Mouse (Mus musculus): ENCODE data around the gene Ankrd23. TPM values are rescaled to one million over a fixed set of nuclear protein-coding genes. Genes with fewer than 3 reads are reported as not detected.

The Ankrd23 gene
- polyA plus RNA-seq, 1 experiment = 1.1 TPM

GRCm38 (mm10) chr1:36534595-36535058 is 2.1 kb downstream of the Ankrd23 start:
- Histone ChIP-seq H3K79me3 (ENCODE audit: low read depth) (no peaks in the 10 kb centered on the region), H3K79me2 (ENCODE audit: control insufficient read depth, insufficient read depth) (no peaks in the 10 kb centered on the region), H3K4me3 (ENCODE audit: insufficient read depth, poor library complexity, severe bottlenecking) (no peak overlapping the region), H3ac (ENCODE audit: control insufficient read depth, insufficient read length, low read depth) (no peak overlapping the region), H3K36me3 (ENCODE audit: control insufficient read depth, insufficient read depth) (no peaks in the 10 kb centered on the region), H3K27me3 (ENCODE audit: control insufficient read depth, insufficient read depth, insufficient read length) (no peaks in the 10 kb centered on the region)
- TF ChIP-seq MAX (IDR thresholded peaks at IDR 0.05) (no peak), USF1 (IDR thresholded peaks at IDR 0.05; ENCODE audit: low read depth) (no peak), MYOG (IDR thresholded peaks at IDR 0.05; ENCODE audit: control insufficient read depth, extremely low read depth, insufficient read length) (no peak), CEBPB (IDR thresholded peaks at IDR 0.05; ENCODE audit: low read depth) (no peak), FOSL1 (IDR thresholded peaks at IDR 0.05; ENCODE audit: insufficient read depth, low read length, poor library complexity, severe bottlenecking) (no peak), CTCF (IDR thresholded peaks at IDR 0.05; ENCODE audit: control insufficient read depth, insufficient read depth, insufficient read length) (no peak), MYOD1 (IDR thresholded peaks at IDR 0.05; ENCODE audit: control insufficient read depth, insufficient read length, low read depth) (no peak)

GRCm38 (mm10) chr1:36533546-36533945 is 3.1 kb downstream of the Ankrd23 start:
- no peaks in the 10 kb centered on the region for H3K79me2 ChIP-seq (ENCODE audit: control insufficient read depth, insufficient read depth)
- H3K79me3 ChIP-seq (ENCODE audit: low read depth) = no peaks in the 10 kb centered on the region
- TF ChIP-seq MYOD1 (IDR thresholded peaks at IDR 0.05; ENCODE audit: control insufficient read depth, insufficient read length, low read depth) = no peak
- no peak for TF ChIP-seq MYOG (IDR thresholded peaks at IDR 0.05; ENCODE audit: control insufficient read depth, extremely low read depth, insufficient read length)
- no peak for TF ChIP-seq FOSL1 (IDR thresholded peaks at IDR 0.05; ENCODE audit: insufficient read depth, low read length, poor library complexity, severe bottlenecking)
- TF ChIP-seq CEBPB (IDR thresholded peaks at IDR 0.05; ENCODE audit: low read depth) = no peak
- TF ChIP-seq USF1 (IDR thresholded peaks at IDR 0.05; ENCODE audit: low read depth) = no peak
- no peak for TF ChIP-seq MAX (IDR thresholded peaks at IDR 0.05)
- TF ChIP-seq CTCF (IDR thresholded peaks at IDR 0.05; ENCODE audit: control insufficient read depth, insufficient read depth, insufficient read length) = no peak
- no peak overlapping the region for H3ac ChIP-seq (ENCODE audit: control insufficient read depth, insufficient read length, low read depth)
- H3K4me3 ChIP-seq (ENCODE audit: insufficient read depth, poor library complexity, severe bottlenecking) = no peak overlapping the region
- H3K27me3 ChIP-seq (ENCODE audit: control insufficient read depth, insufficient read depth, insufficient read length) = no peaks in the 10 kb centered on the region
- H3K36me3 ChIP-seq (ENCODE audit: control insufficient read depth, insufficient read depth) = no peaks in the 10 kb centered on the region

GRCm38 (mm10) chr1:36531461-36531860 is 5.2 kb downstream of the Ankrd23 start:
- Histone ChIP-seq H3K79me3 (ENCODE audit: low read depth) (no peaks in the 10 kb centered on the region), H3K27me3 (ENCODE audit: control insufficient read depth, insufficient read depth, insufficient read length) (no peaks in the 10 kb centered on the region), H3K36me3 (ENCODE audit: control insufficient read depth, insufficient read depth) (no peaks in the 10 kb centered on the region), H3K4me3 (ENCODE audit: insufficient read depth, poor library complexity, severe bottlenecking) (no peak overlapping the region), H3ac (ENCODE audit: control insufficient read depth, insufficient read length, low read depth) (no peak overlapping the region), H3K79me2 (ENCODE audit: control insufficient read depth, insufficient read depth) (no peaks in the 10 kb centered on the region)
- TF ChIP-seq FOSL1 (IDR thresholded peaks at IDR 0.05; ENCODE audit: insufficient read depth, low read length, poor library complexity, severe bottlenecking) (no peak), MYOG (IDR thresholded peaks at IDR 0.05; ENCODE audit: control insufficient read depth, extremely low read depth, insufficient read length) (no peak), CEBPB (IDR thresholded peaks at IDR 0.05; ENCODE audit: low read depth) (no peak), MAX (IDR thresholded peaks at IDR 0.05) (no peak), MYOD1 (IDR thresholded peaks at IDR 0.05; ENCODE audit: control insufficient read depth, insufficient read length, low read depth) (no peak), USF1 (IDR thresholded peaks at IDR 0.05; ENCODE audit: low read depth) (no peak), CTCF (IDR thresholded peaks at IDR 0.05; ENCODE audit: control insufficient read depth, insufficient read depth, insufficient read length) (no peak)

DNA sequence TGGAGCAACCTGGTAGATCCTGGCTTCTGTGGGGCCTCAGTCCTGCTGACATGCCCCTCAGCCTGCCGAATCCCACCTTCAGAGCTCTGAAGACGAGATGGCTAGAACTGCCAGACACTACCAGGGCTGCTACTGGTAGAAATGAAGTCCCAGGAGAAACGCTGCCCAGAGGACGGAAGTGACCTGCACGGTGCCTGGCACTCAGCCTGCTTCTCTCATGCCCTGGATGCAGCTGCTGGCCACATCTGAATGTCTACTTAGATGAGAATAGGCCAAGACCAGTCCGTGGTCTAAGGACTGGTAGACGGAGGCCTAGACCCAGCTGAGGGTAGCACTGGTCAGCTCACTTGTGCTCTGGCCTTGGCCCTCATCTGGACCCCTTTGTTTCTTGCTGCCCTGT is 5.7 kb downstream of the Ankrd23 start:
- Histone ChIP-seq H3K36me3 (ENCODE audit: control insufficient read depth, insufficient read depth) (peaks cover under 1% of the 10 kb centered on the region), H3K79me2 (ENCODE audit: control insufficient read depth, insufficient read depth) (no peaks in the 10 kb centered on the region), H3K4me3 (ENCODE audit: insufficient read depth, poor library complexity, severe bottlenecking) (no peak overlapping the region), H3K27me3 (ENCODE audit: control insufficient read depth, insufficient read depth, insufficient read length) (no peaks in the 10 kb centered on the region), H3K79me3 (ENCODE audit: low read depth) (no peaks in the 10 kb centered on the region), H3ac (ENCODE audit: control insufficient read depth, insufficient read length, low read depth) (no peak overlapping the region)
- TF ChIP-seq CEBPB (IDR thresholded peaks at IDR 0.05; ENCODE audit: low read depth) = no peak
- no peak for TF ChIP-seq MAX (IDR thresholded peaks at IDR 0.05)
- TF ChIP-seq MYOG (IDR thresholded peaks at IDR 0.05; ENCODE audit: control insufficient read depth, extremely low read depth, insufficient read length) = no peak
- TF ChIP-seq MYOD1 (IDR thresholded peaks at IDR 0.05; ENCODE audit: control insufficient read depth, insufficient read length, low read depth) = no peak
- no peak for TF ChIP-seq USF1 (IDR thresholded peaks at IDR 0.05; ENCODE audit: low read depth)
- TF ChIP-seq FOSL1 (IDR thresholded peaks at IDR 0.05; ENCODE audit: insufficient read depth, low read length, poor library complexity, severe bottlenecking) = no peak
- TF ChIP-seq CTCF (IDR thresholded peaks at IDR 0.05; ENCODE audit: control insufficient read depth, insufficient read depth, insufficient read length) = no peak

GRCm38 (mm10) chr1:36530485-36530884 is 6.2 kb downstream of the Ankrd23 start:
- peaks cover 4% of the 10 kb centered on the region for H3K36me3 ChIP-seq (ENCODE audit: control insufficient read depth, insufficient read depth)
- no peaks in the 10 kb centered on the region for H3K79me3 ChIP-seq (ENCODE audit: low read depth)
- TF ChIP-seq FOSL1 (IDR thresholded peaks at IDR 0.05; ENCODE audit: insufficient read depth, low read length, poor library complexity, severe bottlenecking) = no peak
- no peak for TF ChIP-seq CTCF (IDR thresholded peaks at IDR 0.05; ENCODE audit: control insufficient read depth, insufficient read depth, insufficient read length)
- no peak for TF ChIP-seq CEBPB (IDR thresholded peaks at IDR 0.05; ENCODE audit: low read depth)
- TF ChIP-seq USF1 (IDR thresholded peaks at IDR 0.05; ENCODE audit: low read depth) = no peak
- no peak for TF ChIP-seq MYOG (IDR thresholded peaks at IDR 0.05; ENCODE audit: control insufficient read depth, extremely low read depth, insufficient read length)
- H3K4me3 ChIP-seq (ENCODE audit: insufficient read depth, poor library complexity, severe bottlenecking) = no peak overlapping the region
- no peaks in the 10 kb centered on the region for H3K27me3 ChIP-seq (ENCODE audit: control insufficient read depth, insufficient read depth, insufficient read length)
- H3K79me2 ChIP-seq (ENCODE audit: control insufficient read depth, insufficient read depth) = no peaks in the 10 kb centered on the region
- no peak overlapping the region for H3ac ChIP-seq (ENCODE audit: control insufficient read depth, insufficient read length, low read depth)

DNA sequence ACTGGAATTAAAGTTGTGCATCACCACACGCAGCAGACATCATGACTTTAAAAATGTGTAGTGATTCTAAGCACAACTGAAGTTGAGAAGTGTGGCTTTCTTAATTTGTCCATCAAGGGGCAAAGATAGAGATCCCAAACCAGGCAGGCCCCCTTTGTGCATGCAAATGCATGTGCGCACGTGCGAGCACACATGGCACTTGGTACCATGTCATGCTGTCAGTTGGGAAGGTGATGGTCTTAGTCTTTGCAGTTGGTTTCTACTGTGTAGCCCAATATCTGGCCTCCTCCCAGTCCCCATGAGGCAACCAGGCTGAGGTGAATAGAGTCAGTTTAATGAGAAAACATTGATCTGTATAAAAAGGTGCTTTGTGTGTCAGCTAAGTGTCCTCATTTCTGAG is 6.8 kb downstream of the Ankrd23 start:
- TF ChIP-seq USF1 (IDR thresholded peaks at IDR 0.05; ENCODE audit: low read depth) = no peak
- no peak for TF ChIP-seq CEBPB (IDR thresholded peaks at IDR 0.05; ENCODE audit: low read depth)
- TF ChIP-seq MYOG (IDR thresholded peaks at IDR 0.05; ENCODE audit: control insufficient read depth, extremely low read depth, insufficient read length) = no peak
- no peak for TF ChIP-seq MYOD1 (IDR thresholded peaks at IDR 0.05; ENCODE audit: control insufficient read depth, insufficient read length, low read depth)
- no peak for TF ChIP-seq MAX (IDR thresholded peaks at IDR 0.05)
- no peak for TF ChIP-seq FOSL1 (IDR thresholded peaks at IDR 0.05; ENCODE audit: insufficient read depth, low read length, poor library complexity, severe bottlenecking)
- TF ChIP-seq CTCF (IDR thresholded peaks at IDR 0.05; ENCODE audit: control insufficient read depth, insufficient read depth, insufficient read length) = no peak
- no peak overlapping the region for H3K4me3 ChIP-seq (ENCODE audit: insufficient read depth, poor library complexity, severe bottlenecking)

More for the DNA sequence above, 6.8 kb downstream of the Ankrd23 start:
- Histone ChIP-seq H3K27me3 (ENCODE audit: control insufficient read depth, insufficient read depth, insufficient read length) (no peaks in the 10 kb centered on the region), H3ac (ENCODE audit: control insufficient read depth, insufficient read length, low read depth) (no peak overlapping the region), H3K36me3 (ENCODE audit: control insufficient read depth, insufficient read depth) (peaks cover 4% of the 10 kb centered on the region), H3K79me2 (ENCODE audit: control insufficient read depth, insufficient read depth) (no peaks in the 10 kb centered on the region), H3K79me3 (ENCODE audit: low read depth) (no peaks in the 10 kb centered on the region)
